Mouse (Mus musculus) neural tube, embryonic 14.5 days (tissue): ENCODE results near the gene Fgd3. TPM values are rescaled to one million over a fixed set of nuclear protein-coding genes. Genes with fewer than 3 reads are reported as not detected.

ENCODE experiments used
- ATAC-seq: fragments of 200-750 bp; cut with Nextera tagmentation; 2 replicates; pipeline ENCODE4 v1.8.0; 2017; ENCODE audit warnings: low read depth, mild to moderate bottlenecking, moderate TSS enrichment, moderate library complexity
- H3K27ac ChIP-seq: fragments of 300-500 bp; sonication (generic); 2 replicates; pipeline ENCODE4 v1.5.1; 2014; ENCODE audit warnings: low read depth, mild to moderate bottlenecking, control low read depth, low read length, moderate library complexity, mixed read lengths
- H3K27me3 ChIP-seq: fragments of 300-500 bp; sonication (generic); 2 replicates; pipeline ENCODE4 v1.6.1; 2014; ENCODE audit warnings: low read length; ENCODE audit not compliant: control insufficient read depth, insufficient read depth
- H3K36me3 ChIP-seq: fragments of 300-500 bp; sonication (generic); 2 replicates; pipeline ENCODE4 v1.6.1; 2014; ENCODE audit warnings: low read length, mixed read lengths; ENCODE audit not compliant: control insufficient read depth, insufficient read depth
- H3K4me1 ChIP-seq: fragments of 300-500 bp; sonication (generic); 2 replicates; pipeline ENCODE4 v1.6.1; 2014; ENCODE audit warnings: low read length; ENCODE audit not compliant: control insufficient read depth, insufficient read depth
- H3K4me2 ChIP-seq: fragments of 300-500 bp; sonication (generic); 2 replicates; pipeline ENCODE4 v1.6.1; 2014; ENCODE audit warnings: mild to moderate bottlenecking, low read depth, low read length, control low read depth
- H3K4me3 ChIP-seq: fragments of 300-500 bp; sonication (generic); 2 replicates; pipeline ENCODE4 v1.5.1; 2014; ENCODE audit warnings: low read depth, low read length, control low read depth, mixed read lengths
- H3K9ac ChIP-seq: fragments of 300-500 bp; sonication (generic); replicated peaks from 2 replicates; pipeline ENCODE4 v1.6.1; 2014; ENCODE audit warnings: low read depth, mild to moderate bottlenecking, control low read depth, low read length, mixed read lengths
- H3K9me3 ChIP-seq: fragments of 300-500 bp; sonication (generic); 2 replicates; pipeline ENCODE4 v1.6.1; 2016; ENCODE audit warnings: low read length; ENCODE audit not compliant: control insufficient read depth
- WGBS: fragments of 180-500 bp; shearing (Covaris S2); extraction: QIAGEN DNeasy Blood & Tissue Kit; methylation state at CpG from one replicate; pipeline ENCODE4 v1.1.7; 2014; 5-methylcytosine and 5-hydroxymethylcytosine counted together
- polyA plus RNA-seq: library from polyadenylated mRNA; unstranded; fragments of >200 nt; fragmentation: Nextera tagmentation; extraction: Ambion mirVana; gene quantifications from 2 replicates; pipeline ENCODE4 v1.2.1, GENCODE M21; 2014

Fgd3 gene
- polyA plus RNA-seq, 1 experiment from 2014 or later, result 2.4 TPM

- H3K27ac ChIP-seq, result no peak overlapping the region
- no peak overlapping the region for H3K4me3 ChIP-seq
- no peaks in the 10 kb centered on the region for H3K9me3 ChIP-seq
- H3K27me3 ChIP-seq, result no peaks in the 10 kb centered on the region
- 78% methylated on average over 2 of the region's 2 CpGs for WGBS
- H3K4me1 ChIP-seq, result no peaks in the 10 kb centered on the region
- ATAC-seq, result no peak
- H3K9ac ChIP-seq, result no peak overlapping the region
- no peak overlapping the region for H3K4me2 ChIP-seq
- H3K36me3 ChIP-seq, result no peaks in the 10 kb centered on the region
Measured at GRCm38 (mm10) chr13:49267645-49268044, 52.5 kb downstream of the Fgd3 start.

DNA sequence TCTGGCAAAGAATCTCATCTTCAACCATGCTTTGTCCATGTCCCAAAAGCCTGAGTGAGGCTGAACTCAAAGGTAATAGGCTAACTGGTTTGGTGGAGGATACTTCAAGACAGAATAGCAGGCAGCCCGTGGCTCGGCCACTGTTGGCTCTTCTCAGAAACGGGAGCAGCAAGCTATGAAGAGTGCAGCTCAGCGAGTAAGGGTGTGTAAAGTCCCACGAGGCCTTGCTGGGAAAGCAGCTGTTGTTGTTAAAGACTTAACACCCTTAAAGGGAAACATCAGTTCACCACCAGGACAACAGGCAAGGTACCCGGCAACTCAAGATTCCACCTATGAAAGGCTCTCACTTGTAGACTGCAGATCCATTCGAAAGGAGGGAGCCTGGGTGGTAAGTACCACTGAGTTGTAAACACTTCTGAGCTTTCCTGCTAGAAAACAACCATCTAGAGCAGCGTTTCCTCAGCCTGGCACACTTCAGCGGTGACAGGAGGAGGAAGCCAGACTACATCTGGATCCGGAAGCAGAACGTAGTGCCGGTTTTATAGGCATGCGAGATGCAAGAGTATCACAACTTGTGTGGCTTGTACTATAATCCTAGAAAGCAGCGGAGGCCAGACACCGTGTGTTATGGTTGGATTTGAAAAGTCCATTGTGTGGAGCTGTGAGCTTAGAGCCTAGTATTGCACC is 59.9 kb downstream of the Fgd3 start:
- Histone ChIP-seq H3K27me3 (no peaks in the 10 kb centered on the region), H3K4me3 (no peak overlapping the region), H3K27ac (no peak overlapping the region), H3K4me1 (no peaks in the 10 kb centered on the region), H3K9me3 (no peaks in the 10 kb centered on the region), H3K36me3 (no peaks in the 10 kb centered on the region), H3K9ac (no peak overlapping the region), H3K4me2 (no peak overlapping the region)
- 81% methylated on average over 15 of the region's 15 CpGs for WGBS
- ATAC-seq, result no peak

- H3K9ac ChIP-seq, result no peak overlapping the region
- H3K4me1 ChIP-seq, result no peaks in the 10 kb centered on the region
- ATAC-seq, result no peak
- H3K27ac ChIP-seq, result no peak overlapping the region
- H3K27me3 ChIP-seq, result no peaks in the 10 kb centered on the region
- WGBS, result 85% methylated on average over 3 of the region's 3 CpGs
- no peak overlapping the region for H3K4me3 ChIP-seq
- no peaks in the 10 kb centered on the region for H3K36me3 ChIP-seq
- no peaks in the 10 kb centered on the region for H3K9me3 ChIP-seq
- H3K4me2 ChIP-seq, result no peak overlapping the region
Measured at GRCm38 (mm10) chr13:49257819-49258313, 62.2 kb downstream of the Fgd3 start.

DNA sequence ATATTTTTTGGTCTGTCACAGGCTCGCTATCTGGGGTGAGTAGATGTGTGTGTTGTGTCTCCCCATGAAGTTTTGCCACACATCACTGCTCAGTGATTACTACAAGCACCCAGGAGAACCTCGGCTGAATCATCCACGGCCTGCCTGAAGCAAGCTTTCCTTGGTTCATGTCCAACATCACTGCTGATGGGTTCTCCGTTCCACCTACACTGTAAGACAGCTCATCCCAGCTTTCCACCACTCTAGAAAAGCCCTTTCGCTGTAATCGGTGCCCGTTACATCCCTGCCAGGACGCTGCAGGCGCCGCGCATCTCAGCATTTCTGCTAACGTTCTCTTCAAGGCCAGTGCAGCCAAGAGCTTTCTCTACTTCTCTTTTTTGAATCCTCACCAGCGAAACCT is 67.4 kb downstream of the Fgd3 start:
- no peak overlapping the region for H3K4me3 ChIP-seq
- no peak overlapping the region for H3K27ac ChIP-seq
- no peaks in the 10 kb centered on the region for H3K9me3 ChIP-seq
- no peaks in the 10 kb centered on the region for H3K36me3 ChIP-seq
- 88% methylated on average over 13 of the region's 13 CpGs for WGBS
- peaks cover 5% of the 10 kb centered on the region; the same call in 1 of the 2 replicates for H3K4me1 ChIP-seq
- no peak overlapping the region for H3K4me2 ChIP-seq
- peaks cover 8% of the 10 kb centered on the region; the same call in 1 of the 2 replicates for H3K27me3 ChIP-seq
- no peak overlapping the region for H3K9ac ChIP-seq
- no peak for ATAC-seq

GRCm38 (mm10) chr13:49252113-49252512 is 68.0 kb downstream of the Fgd3 start:
- H3K4me1 ChIP-seq, result peaks cover 5% of the 10 kb centered on the region; the same call in 1 of the 2 replicates
- no peak overlapping the region for H3K27ac ChIP-seq
- no peaks in the 10 kb centered on the region for H3K9me3 ChIP-seq
- H3K27me3 ChIP-seq, result peaks cover 13% of the 10 kb centered on the region
- 70% methylated on average over 2 of the region's 2 CpGs for WGBS
- ATAC-seq, result no peak
- H3K4me2 ChIP-seq, result no peak overlapping the region
- no peaks in the 10 kb centered on the region for H3K36me3 ChIP-seq
- no peak overlapping the region for H3K9ac ChIP-seq
- H3K4me3 ChIP-seq, result no peak overlapping the region

DNA sequence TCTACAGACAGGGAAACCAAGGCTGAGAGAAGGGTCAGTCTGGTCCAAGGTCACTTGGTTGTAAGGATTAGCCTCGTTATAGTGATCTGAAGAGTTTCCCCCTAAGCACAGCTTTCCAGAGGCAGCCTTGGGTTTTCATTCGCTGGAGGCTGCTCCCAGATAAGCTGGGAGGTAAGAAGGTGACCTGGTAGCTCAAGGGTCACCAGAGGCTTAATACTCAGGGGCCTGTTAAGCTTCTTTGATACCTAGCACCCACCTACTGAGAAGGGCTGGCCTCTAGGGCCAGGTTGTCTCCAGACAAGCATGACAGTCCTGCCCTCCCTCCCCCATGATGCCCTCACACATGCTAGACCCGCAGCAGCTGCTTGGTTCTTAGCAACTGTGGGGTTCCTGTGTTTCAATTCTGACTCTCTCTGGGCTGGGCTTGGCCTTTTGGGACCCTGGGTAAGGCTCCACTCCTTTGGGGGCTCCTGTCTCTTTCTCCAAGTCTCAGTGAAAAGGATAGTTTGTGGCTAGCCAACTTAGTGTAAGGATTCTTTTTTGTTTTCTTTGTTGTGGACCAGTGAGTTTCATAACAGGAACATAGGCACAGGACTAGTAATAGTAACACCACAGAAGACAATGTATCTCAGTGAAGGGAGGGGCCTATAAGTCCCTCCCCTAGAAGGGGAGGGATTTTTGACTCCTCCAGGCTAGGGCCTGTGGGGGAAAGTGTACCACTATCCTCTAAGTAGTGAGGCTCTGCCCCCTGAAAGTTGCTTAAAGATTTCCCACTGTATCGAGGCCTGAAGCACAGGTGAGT is 69.2 kb downstream of the Fgd3 start:
- Histone ChIP-seq H3K27ac (no peak overlapping the region), H3K9ac (no peak overlapping the region), H3K4me3 (no peak overlapping the region), H3K27me3 (peaks cover 18% of the 10 kb centered on the region), H3K9me3 (no peaks in the 10 kb centered on the region), H3K36me3 (no peaks in the 10 kb centered on the region), H3K4me2 (no peak overlapping the region), H3K4me1 (peaks cover 5% of the 10 kb centered on the region; the same call in 1 of the 2 replicates)
- no peak for ATAC-seq
- WGBS, result 37% methylated on average over 4 of the region's 4 CpGs

GRCm38 (mm10) chr13:49249634-49250033 is 70.5 kb downstream of the Fgd3 start:
- Histone ChIP-seq H3K27me3 (peaks cover 18% of the 10 kb centered on the region), H3K9me3 (no peaks in the 10 kb centered on the region), H3K4me2 (no peak overlapping the region), H3K4me3 (no peak overlapping the region), H3K27ac (no peak overlapping the region), H3K36me3 (no peaks in the 10 kb centered on the region), H3K4me1 (peaks cover 5% of the 10 kb centered on the region; the same call in 1 of the 2 replicates), H3K9ac (no peak overlapping the region)
- 89% methylated on average over 2 of the region's 2 CpGs for WGBS
- no peak for ATAC-seq

GRCm38 (mm10) chr13:49248923-49249322 is 71.2 kb downstream of the Fgd3 start:
- no peaks in the 10 kb centered on the region for H3K36me3 ChIP-seq
- ATAC-seq, result no peak
- WGBS, result 57% methylated on average over 3 of the region's 3 CpGs
- no peak overlapping the region for H3K4me3 ChIP-seq
- no peak overlapping the region for H3K27ac ChIP-seq
- peaks cover 5% of the 10 kb centered on the region; the same call in 1 of the 2 replicates for H3K4me1 ChIP-seq
- H3K9me3 ChIP-seq, result no peaks in the 10 kb centered on the region
- H3K4me2 ChIP-seq, result no peak overlapping the region
- peaks cover 18% of the 10 kb centered on the region for H3K27me3 ChIP-seq
- no peak overlapping the region for H3K9ac ChIP-seq

- Histone ChIP-seq H3K4me3 (peak within 1 kb of the TSS; percentile 24), H3K36me3 (no peaks in the 10 kb centered on the region), H3K9me3 (no peaks in the 10 kb centered on the region), H3K4me2 (peak within 1 kb of the TSS; percentile 48), H3K9ac (0 out of 2 replicates have a peak within 1 kb of the TSS, but pooled peaks have one; percentile 37), H3K27ac (no peak within 1 kb of the TSS), H3K27me3 (peaks cover 18% of the 10 kb centered on the region), H3K4me1 (peaks cover 5% of the 10 kb centered on the region; the same call in 1 of the 2 replicates)
- ATAC-seq, result no peak
- WGBS, result 21% methylated on average over 7 of the region's 8 CpGs
Measured at GRCm38 (mm10) chr13:49248467-49248862, 71.6 kb downstream of the Fgd3 start, which contains the start of gene Susd3. Gene Susd3 (minus strand): TSS chr13:49248706.
